Mouse (Mus musculus): ENCODE results near the gene Tmem192. TPM values are rescaled to one million over a fixed set of nuclear protein-coding genes. Genes with fewer than 3 reads are reported as not detected.

Gene Tmem192
- polyA plus RNA-seq (2014; fragmentation: Illumina TruSeq; extraction: RNeasy Lipid Tissue Mini Kit (QIAGEN cat#74804); ENCODE audit: low read depth, low replicate concordance): 34.6 TPM

GRCm38 (mm10) chr8:64946820-64947697 is at the start of gene Tmem192:
TSS of gene Tmem192 (plus strand) at chr8:64947185.

GRCm38 (mm10) chr8:64987731-64988130 is 40.7 kb downstream of the Tmem192 start, which contains the start of gene Trim75:
TSS of gene Trim75 (minus strand) at chr8:64987831.

GRCm38 (mm10) chr8:65018423-65018822 is 71.4 kb downstream of the Tmem192 start, which contains the start of the genes Trim61 and Trim60:
TSS of gene Trim61 (minus strand) at chr8:65018523.
TSS of gene Trim60 (minus strand) at chr8:65018584.

Other genes with a start within 250 kb of the Tmem192 start
- 63.8 TPM for gene Msmo1, start 213.4 kb upstream of the Tmem192 start, polyA plus RNA-seq (2014; fragmentation: Illumina TruSeq; extraction: RNeasy Lipid Tissue Mini Kit (QIAGEN cat#74804); ENCODE audit: low read depth, low replicate concordance)
- 57.4 TPM for gene Klhl2, start 97.2 kb upstream of the Tmem192 start, polyA plus RNA-seq (2014; fragmentation: Illumina TruSeq; extraction: RNeasy Lipid Tissue Mini Kit (QIAGEN cat#74804); ENCODE audit: low read depth, low replicate concordance)
- not detected for gene Trim75, start 40.6 kb downstream of the Tmem192 start, polyA plus RNA-seq (2014; fragmentation: Illumina TruSeq; extraction: RNeasy Lipid Tissue Mini Kit (QIAGEN cat#74804); ENCODE audit: low read depth, low replicate concordance)
- gene Trim61, start 71.3 kb downstream of the Tmem192 start, polyA plus RNA-seq (2014; fragmentation: Illumina TruSeq; extraction: RNeasy Lipid Tissue Mini Kit (QIAGEN cat#74804); ENCODE audit: low read depth, low replicate concordance): not detected
- gene Trim60, start 71.4 kb downstream of the Tmem192 start, polyA plus RNA-seq (2014; fragmentation: Illumina TruSeq; extraction: RNeasy Lipid Tissue Mini Kit (QIAGEN cat#74804); ENCODE audit: low read depth, low replicate concordance): not detected
- not detected for gene Apela, start 90.2 kb downstream of the Tmem192 start, polyA plus RNA-seq (2014; fragmentation: Illumina TruSeq; extraction: RNeasy Lipid Tissue Mini Kit (QIAGEN cat#74804); ENCODE audit: low read depth, low replicate concordance)
- gene Gm10663, start 127.8 kb downstream of the Tmem192 start, polyA plus RNA-seq (2014; fragmentation: Illumina TruSeq; extraction: RNeasy Lipid Tissue Mini Kit (QIAGEN cat#74804); ENCODE audit: low read depth, low replicate concordance): not detected
- gene BC030870, start 182.4 kb downstream of the Tmem192 start, polyA plus RNA-seq (2014; fragmentation: Illumina TruSeq; extraction: RNeasy Lipid Tissue Mini Kit (QIAGEN cat#74804); ENCODE audit: low read depth, low replicate concordance): not detected